Mouse (Mus musculus) ES-E14 (cell line): ENCODE measurements at regions not wholly inside any gene's neighbourhood (a gene's known extent, or its start where the extent isn't known, plus 50 kb on each side); places are given as distances from the start of the nearest gene placed in this dataset.
"Not testable (repeated sequence)": the region's sequence is repeated elsewhere in the genome, so short reads cannot be mapped to it uniquely, and the experiment has no call there.

Experiments
- DNase-seq: peaks from one replicate; pipeline ENCODE4 v3.0.0-alpha.2; 2013; ENCODE audit warnings: low read depth, low spot score
- H3K27ac ChIP-seq: 2 replicates; pipeline ENCODE4 v1.5.1; 2012; ENCODE audit warnings: low read depth, mild to moderate bottlenecking, low read length, moderate library complexity, mixed read lengths; ENCODE audit not compliant: poor library complexity, insufficient read depth, severe bottlenecking
- H3K36me3 ChIP-seq: 2 replicates; pipeline ENCODE4 v1.6.1; 2012; ENCODE audit warnings: mild to moderate bottlenecking, low read length, moderate library complexity, mixed read lengths; ENCODE audit not compliant: control insufficient read depth, poor library complexity, insufficient read depth, severe bottlenecking
- H3K4me1 ChIP-seq, 2 experiments: fragments of 150-350 bp in 1 of 2; sonication (generic) in 1 of 2; 2 replicates each; pipeline ENCODE4 v1.6.1; 2012; ENCODE audit warnings: low read length in 2 of 2, mild to moderate bottlenecking in 1 of 2, mixed read lengths in 1 of 2; ENCODE audit not compliant: control insufficient read depth in 2 of 2, insufficient read depth in 2 of 2, poor library complexity in 1 of 2
- H3K4me3 ChIP-seq, 2 experiments: fragments of 150-350 bp in 1 of 2; sonication (generic) in 1 of 2; 2 replicates each; pipeline ENCODE4 v1.5.1; 2012; ENCODE audit warnings: low read length in 2 of 2, low read depth in 1 of 2, mild to moderate bottlenecking in 1 of 2, mixed read lengths in 1 of 2; ENCODE audit not compliant: insufficient read depth in 1 of 2, poor library complexity in 1 of 2, severe bottlenecking in 1 of 2
- H3K9ac ChIP-seq: 2 replicates; pipeline ENCODE4 v1.6.1; 2012; ENCODE audit warnings: low read depth, mild to moderate bottlenecking, low read length, mixed read lengths; ENCODE audit not compliant: poor library complexity, insufficient read depth, severe bottlenecking
- H3K9me3 ChIP-seq: fragments of 150-350 bp; sonication (generic); 2 replicates; pipeline ENCODE4 v1.6.1; 2012; ENCODE audit warnings: low read depth, mild to moderate bottlenecking, low read length; ENCODE audit not compliant: control insufficient read depth, insufficient read depth
- CHD2 ChIP-seq: IDR thresholded peaks from 2 replicates; pipeline ENCODE4 v1.6.1; 2014; ENCODE audit warnings: mild to moderate bottlenecking, low read depth, low read length, inconsistent platforms
- HCFC1 ChIP-seq: IDR thresholded peaks from 2 replicates; pipeline ENCODE4 v1.6.1; 2012; ENCODE audit warnings: low read length, inconsistent platforms, borderline replicate concordance; ENCODE audit not compliant: insufficient read depth
- MAFK ChIP-seq: IDR thresholded peaks from 2 replicates; pipeline ENCODE4 v1.6.1; 2014; ENCODE audit warnings: mild to moderate bottlenecking, low read depth, low read length, inconsistent platforms; ENCODE audit not compliant: insufficient read depth
- ZC3H11A ChIP-seq: IDR thresholded peaks from 2 replicates; pipeline ENCODE4 v1.6.1; 2012; ENCODE audit warnings: low read depth, mild to moderate bottlenecking, inconsistent platforms, low read length, borderline replicate concordance
- ZNF384 ChIP-seq: IDR thresholded peaks from 2 replicates; pipeline ENCODE4 v1.6.1; 2012; ENCODE audit warnings: low read depth, low read length, inconsistent platforms
- in situ Hi-C, 2 experiments: fragments of 600-800 bp; cut with MboI; formaldehyde crosslinking; loops; one replicate each; pipeline ENCODE4 v1.15.1; 2025; ENCODE audit warnings: low sequenced_read_pairs in 2 of 2, inconsistent platforms in 1 of 2; ENCODE audit not compliant: unreplicated experiment in 2 of 2

DNA sequence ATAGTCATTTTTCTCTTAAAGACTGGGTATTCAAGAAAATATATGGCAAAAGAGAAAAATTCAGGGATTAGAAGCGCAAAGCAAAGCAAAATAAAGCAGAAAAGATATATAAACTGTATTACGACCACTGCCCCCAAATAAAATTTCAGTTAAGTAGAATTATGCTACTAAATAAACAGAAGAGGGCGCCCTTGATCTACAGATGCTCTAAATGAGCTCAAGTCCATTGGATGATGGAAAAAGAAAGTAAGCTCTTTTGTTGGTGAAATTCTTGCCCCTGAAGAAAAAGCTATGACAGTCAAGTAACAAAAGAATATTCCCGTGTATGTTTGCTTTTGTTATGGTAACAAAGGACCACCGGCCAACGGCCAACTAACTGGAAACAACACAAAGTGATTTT lies 165.5 kb upstream of the Stk26 start:
- peak; percentile 19 for DNase-seq
- Histone ChIP-seq H3K27ac (no peak overlapping the region), H3K9ac (no peak overlapping the region), H3K36me3 (no peaks in the 10 kb centered on the region), H3K9me3 (no peaks in the 10 kb centered on the region), H3K4me3 (no peak overlapping the region), H3K4me1 (no peaks in the 10 kb centered on the region)
- in situ Hi-C loops: loop anchor here in 1 of 2 experiments (10.0 kb wide), 1 partner anchor 699 kb away; no protein-coding TSS in a partner anchor
- TF ChIP-seq ZC3H11A (0 out of 2 replicates have a peak, but pooled peaks have one; percentile 9), HCFC1 (no peak)

DNA sequence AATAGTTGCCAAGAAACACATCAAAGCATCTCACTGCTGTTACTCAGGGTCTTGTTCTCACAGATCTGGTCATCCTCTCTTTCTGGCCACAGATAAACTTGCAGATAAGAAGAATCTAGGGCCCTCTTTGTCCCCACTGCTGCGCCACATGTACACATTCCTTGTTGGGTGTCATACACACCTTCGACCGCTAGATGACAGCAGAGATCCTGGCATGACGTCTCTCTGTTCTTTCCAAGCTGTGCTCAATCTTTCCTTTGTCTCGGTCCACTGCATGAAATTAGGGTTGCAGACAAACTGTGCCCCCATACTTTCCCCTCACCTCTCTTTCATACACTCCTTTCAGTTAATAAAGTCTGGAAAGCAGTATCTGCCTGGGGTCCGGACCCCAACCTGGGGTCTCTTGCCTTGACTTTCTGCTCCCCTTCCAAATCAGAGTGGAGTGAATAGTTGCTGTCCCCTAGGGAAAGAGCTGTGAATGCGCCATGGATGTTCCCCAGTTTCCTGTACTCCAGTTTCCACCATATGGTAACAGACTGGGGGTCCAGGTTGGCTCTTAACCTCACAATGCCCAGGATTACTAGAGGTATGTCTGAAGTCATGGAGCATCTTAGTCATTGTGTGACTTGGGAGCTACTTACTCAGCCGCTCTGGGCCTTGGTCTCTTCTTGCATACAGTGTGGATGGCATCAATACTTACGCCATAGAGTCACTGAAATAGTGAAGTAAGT lies 182.8 kb upstream of the Stk26 start:
- H3K27ac ChIP-seq: no peak overlapping the region
- TF ChIP-seq ZNF384: no peak
- TF ChIP-seq ZC3H11A: no peak
- TF ChIP-seq HCFC1: no peak
- TF ChIP-seq CHD2: no peak
- TF ChIP-seq MAFK: no peak
- no peaks in the 10 kb centered on the region for H3K9me3 ChIP-seq
- no peaks in the 10 kb centered on the region for H3K4me1 ChIP-seq
- no peaks in the 10 kb centered on the region for H3K36me3 ChIP-seq
- H3K9ac ChIP-seq: no peak overlapping the region
- H3K4me3 ChIP-seq: no peak overlapping the region
- in situ Hi-C loops: no loop called here
- DNase-seq: no peak

DNA sequence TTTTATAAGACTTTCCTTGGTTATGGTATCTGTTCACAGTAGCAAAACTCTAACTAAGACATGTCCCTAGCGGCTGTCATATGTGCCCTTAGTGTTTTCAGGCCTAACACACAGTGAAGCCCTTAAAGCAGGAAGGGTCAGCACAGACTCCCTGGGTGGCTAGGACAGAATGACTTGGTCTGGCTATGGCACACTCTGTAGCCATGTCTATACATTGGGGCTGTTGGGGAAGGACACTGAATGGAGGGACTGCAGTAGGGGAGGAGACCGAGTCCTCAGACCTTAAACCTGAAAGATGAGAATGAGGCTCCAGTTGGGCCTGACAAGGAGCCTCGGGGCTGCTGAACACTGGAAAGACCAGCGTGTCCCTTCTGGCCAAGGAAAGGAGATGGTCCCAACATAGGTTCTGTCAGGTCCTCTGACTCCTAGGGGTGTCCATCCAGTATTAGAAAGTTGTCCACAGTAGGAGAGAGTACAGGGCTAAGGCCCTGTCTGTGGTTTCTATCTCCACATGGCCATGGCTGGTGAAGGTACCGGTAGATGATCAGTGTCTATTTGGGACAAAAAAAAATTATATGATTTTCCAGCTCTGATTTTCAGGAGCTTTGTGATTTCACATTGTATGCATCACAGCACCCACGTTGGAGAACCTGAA lies 183.5 kb upstream of the Stk26 start:
- TF ChIP-seq HCFC1: no peak
- TF ChIP-seq MAFK: no peak
- TF ChIP-seq ZNF384: no peak
- TF ChIP-seq CHD2: no peak
- TF ChIP-seq ZC3H11A: no peak
- H3K27ac ChIP-seq: no peak overlapping the region

DNA sequence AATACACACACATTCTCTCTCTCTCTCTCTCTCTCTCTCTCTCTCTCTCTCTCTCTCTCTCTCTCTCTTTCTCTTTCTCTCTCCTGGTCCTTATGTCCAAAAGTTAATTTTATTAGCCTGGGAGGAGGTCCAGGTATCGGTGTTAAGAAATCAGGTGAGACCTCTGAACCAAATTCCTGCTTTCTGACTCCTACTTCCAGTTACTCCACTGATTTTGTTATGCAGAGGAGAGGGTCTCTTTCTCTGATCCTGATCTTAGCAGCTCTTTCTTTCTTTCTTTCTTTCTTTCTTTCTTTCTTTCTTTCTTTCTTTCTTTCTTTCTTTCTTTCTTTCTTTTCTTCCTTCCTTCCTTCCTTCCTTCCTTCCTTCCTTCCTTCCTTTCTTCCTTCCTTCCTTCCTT lies 185.5 kb upstream of the Stk26 start:
- H3K27ac ChIP-seq, DNase-seq, in situ Hi-C loops, H3K9me3 ChIP-seq, H3K4me3 ChIP-seq, H3K4me1 ChIP-seq, H3K9ac ChIP-seq, H3K36me3 ChIP-seq: not testable (repeated sequence)

More for the DNA sequence above, 183.5 kb upstream of the Stk26 start:
- in situ Hi-C loops: no loop called here
- Histone ChIP-seq H3K9me3 (no peaks in the 10 kb centered on the region), H3K4me3 (no peak overlapping the region), H3K4me1 (no peaks in the 10 kb centered on the region), H3K9ac (no peak overlapping the region), H3K36me3 (no peaks in the 10 kb centered on the region)
- DNase-seq: no peak

DNA sequence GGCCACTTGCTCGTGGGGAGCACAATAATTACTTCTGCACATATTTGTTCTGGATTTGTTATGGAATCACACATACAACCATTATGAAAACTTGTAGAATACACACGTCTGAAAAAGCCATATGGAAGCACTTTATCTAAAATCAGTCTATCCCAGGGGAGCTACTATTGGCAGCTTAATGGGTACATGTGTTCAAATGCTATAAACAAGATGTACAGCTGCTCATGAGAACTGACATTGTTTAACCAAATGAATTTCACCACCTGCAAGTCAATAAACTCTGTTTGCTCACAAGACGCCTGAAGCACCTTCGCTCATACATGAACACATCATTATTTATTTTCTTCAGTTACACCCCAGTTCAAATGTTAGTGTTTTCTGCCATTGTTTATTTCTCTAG lies 199.5 kb upstream of the Stk26 start:
- H3K9ac ChIP-seq: no peak overlapping the region
- H3K9me3 ChIP-seq: no peaks in the 10 kb centered on the region
- no peak overlapping the region for H3K27ac ChIP-seq
- H3K36me3 ChIP-seq: no peaks in the 10 kb centered on the region
- in situ Hi-C loops: no loop called here
- no peak overlapping the region for H3K4me3 ChIP-seq
- TF ChIP-seq HCFC1: no peak
- TF ChIP-seq MAFK: no peak
- TF ChIP-seq ZC3H11A: no peak
- TF ChIP-seq ZNF384: no peak
- no peak for TF ChIP-seq CHD2
- no peaks in the 10 kb centered on the region for H3K4me1 ChIP-seq
- no peak for DNase-seq
